Mouse (Mus musculus) frontal cortex, adult 2 months (tissue): ENCODE data around the gene Eea1. TPM values are rescaled to one million over a fixed set of nuclear protein-coding genes. Genes with fewer than 3 reads are reported as not detected.
"Not testable (repeated sequence)": the region's sequence is repeated elsewhere in the genome, so short reads cannot be mapped to it uniquely, and the experiment has no call there.

Experiments
- DNase-seq, 2 experiments: peaks; one replicate each; pipeline ENCODE4 v3.0.0; 2022; ENCODE audit warnings: low spot score in 1 of 2; ENCODE audit errors: extremely low spot score in 1 of 2
- polyA plus RNA-seq: library from polyadenylated mRNA; depleted of rRNA; stranded (reverse); fragments of >200 nt; gene quantifications from 2 replicates; pipeline ENCODE4 v1.2.3, GENCODE M21; 2012; rRNA removed

The Eea1 gene
- polyA plus RNA-seq, 1 experiment: 14.9 TPM

GRCm38 (mm10) chr10:96047960-96048536, 107.6 kb downstream of the Eea1 start:
- no peak for DNase-seq

DNA sequence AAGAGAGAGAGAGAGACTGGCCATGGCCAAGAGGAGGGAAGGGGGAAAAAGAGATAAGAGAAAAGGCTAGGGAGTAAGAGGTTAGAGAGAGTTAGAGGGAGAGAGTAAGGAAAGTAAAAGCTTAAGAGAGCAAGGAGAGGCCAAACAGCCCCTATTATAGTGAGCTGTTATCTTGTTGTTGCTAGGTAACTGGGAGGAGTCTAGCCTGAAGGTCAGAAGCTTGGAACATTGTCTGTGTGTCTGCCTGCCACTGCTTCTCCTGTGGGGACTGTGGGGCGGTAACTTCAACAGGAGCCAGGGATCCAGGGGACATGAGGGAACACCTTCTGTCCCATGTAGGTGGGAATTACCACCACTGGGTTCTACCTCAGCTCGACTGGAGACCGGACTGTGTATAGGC, 108.1 kb downstream of the Eea1 start:
- DNase-seq: no peak

DNA sequence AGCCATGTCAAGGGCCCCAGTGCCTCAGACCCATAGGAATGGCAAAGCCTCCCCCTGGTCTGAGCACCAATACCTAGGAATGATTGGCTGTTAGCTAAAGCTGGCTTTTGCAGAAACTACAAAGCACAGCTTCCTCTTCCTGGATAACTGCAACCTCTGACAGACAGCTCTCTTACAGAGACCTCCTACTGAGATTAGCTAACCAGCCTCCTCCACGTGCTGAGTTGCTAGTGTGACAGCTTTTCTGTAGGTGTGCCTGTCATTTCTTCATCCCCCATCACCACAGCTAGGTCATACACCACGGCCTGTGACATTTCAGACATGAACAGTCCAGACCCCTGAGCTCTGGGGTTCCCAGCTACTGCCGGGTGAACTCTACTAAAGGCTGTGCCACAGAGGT, 126.9 kb downstream of the Eea1 start:
- peak; percentile 19 for DNase-seq

DNA sequence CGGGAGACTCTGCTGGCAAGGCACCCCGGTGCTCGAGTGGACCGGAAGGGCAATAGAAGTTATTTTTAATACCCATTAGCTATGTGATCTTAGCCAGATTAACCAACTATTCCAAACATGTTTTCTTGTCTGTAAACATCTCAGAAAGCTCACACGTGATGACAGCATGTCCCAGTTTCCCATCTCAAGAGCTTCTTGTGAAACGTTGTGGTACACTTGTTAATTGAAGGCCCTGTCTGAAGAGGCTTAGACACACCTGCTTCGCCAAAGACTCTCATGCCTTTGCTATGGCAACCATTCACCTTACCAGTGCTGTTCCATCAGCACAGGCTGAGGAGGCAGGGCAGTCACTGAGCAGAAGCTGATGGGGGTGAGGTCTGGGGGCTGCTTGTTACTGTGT, 133.9 kb downstream of the Eea1 start:
- no peak for DNase-seq

GRCm38 (mm10) chr10:96075403-96075802, 135.0 kb downstream of the Eea1 start:
- DNase-seq: no peak

DNA sequence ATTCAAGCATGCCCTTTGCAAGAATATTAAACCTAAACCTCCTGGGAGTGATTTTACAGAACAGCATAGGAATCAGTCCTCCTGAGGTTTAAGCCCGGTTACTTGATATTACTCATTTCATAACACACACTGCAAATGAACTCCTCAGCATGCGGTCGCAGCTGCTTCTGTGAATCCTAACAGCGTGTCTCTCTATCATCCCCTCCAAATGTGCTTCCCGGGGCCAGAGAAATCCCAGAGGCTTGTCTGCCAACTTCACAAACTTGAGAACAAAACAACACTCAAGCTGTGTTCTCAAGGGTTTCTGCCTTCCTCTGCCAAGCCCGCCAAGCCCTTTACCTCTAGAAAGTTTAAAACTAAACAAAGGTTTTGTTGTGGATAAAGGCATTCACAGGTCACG, 135.4 kb downstream of the Eea1 start:
- DNase-seq: peak in 1 of 2 experiments; percentile 35

DNA sequence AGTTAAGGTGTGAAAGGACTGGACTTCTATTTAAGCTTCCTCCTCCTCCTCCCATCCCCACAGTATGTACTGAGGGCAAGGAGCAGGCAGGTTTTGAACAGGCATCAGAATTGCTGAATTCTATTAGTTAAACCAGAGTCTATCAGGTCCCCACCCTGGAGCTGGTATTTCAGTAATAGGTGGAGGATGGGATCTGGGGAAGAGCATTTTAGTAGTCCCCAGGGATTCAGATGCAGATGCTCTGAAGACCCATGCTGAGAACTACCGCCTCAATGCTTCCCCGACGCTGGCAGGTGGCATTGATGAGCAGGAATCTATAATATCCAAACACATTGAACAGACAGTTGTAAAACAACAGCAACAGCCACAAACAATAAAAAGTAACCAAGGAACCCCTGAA, 136.0 kb downstream of the Eea1 start:
- DNase-seq: no peak

DNA sequence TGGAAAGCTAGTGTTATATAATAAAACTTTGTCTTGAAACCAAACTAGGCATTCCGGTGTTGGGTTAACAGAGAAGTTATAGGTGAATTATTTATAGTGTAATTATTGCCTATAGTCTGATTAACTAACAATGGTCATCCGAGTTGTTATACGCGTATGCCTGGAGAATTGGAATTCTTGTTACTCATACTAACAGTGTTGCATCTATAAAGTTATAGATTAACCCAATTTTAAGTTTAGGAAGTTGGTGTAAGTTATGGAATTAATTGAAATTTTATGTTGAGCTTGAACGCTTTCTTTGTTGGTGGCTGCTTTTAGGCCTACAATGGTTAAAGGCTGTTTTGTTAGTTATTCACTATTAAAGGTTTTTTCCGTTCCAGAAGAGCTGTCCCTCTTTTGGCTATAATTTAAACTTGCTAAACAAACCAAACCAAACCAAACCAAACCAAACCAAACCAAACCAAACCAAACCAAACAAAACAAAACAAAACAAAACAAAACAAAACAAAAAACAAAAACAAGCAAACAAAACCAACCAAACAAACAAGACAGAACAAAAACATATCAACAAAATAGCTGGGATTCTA, 137.1 kb downstream of the Eea1 start:
- not testable (repeated sequence) for DNase-seq

DNA sequence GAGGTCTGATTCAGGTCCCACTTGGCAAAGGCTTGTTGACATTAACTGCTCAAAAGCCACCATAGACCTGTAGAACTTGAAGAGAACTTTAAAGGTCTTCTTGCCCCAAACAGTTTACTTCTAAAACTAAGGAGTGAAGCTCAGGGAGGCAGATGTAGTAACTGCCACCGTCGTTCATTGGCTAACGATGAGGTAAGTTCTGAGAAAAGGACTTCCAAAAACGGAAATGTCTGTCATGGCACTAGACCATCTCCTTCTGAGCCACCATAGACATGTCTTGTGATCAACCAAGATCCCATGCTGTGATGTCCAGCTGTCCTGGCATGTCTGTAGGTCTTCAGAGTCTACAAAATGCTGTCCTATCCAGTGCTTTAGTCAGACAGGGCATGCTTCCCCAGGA, 139.4 kb downstream of the Eea1 start:
- DNase-seq: no peak

DNA sequence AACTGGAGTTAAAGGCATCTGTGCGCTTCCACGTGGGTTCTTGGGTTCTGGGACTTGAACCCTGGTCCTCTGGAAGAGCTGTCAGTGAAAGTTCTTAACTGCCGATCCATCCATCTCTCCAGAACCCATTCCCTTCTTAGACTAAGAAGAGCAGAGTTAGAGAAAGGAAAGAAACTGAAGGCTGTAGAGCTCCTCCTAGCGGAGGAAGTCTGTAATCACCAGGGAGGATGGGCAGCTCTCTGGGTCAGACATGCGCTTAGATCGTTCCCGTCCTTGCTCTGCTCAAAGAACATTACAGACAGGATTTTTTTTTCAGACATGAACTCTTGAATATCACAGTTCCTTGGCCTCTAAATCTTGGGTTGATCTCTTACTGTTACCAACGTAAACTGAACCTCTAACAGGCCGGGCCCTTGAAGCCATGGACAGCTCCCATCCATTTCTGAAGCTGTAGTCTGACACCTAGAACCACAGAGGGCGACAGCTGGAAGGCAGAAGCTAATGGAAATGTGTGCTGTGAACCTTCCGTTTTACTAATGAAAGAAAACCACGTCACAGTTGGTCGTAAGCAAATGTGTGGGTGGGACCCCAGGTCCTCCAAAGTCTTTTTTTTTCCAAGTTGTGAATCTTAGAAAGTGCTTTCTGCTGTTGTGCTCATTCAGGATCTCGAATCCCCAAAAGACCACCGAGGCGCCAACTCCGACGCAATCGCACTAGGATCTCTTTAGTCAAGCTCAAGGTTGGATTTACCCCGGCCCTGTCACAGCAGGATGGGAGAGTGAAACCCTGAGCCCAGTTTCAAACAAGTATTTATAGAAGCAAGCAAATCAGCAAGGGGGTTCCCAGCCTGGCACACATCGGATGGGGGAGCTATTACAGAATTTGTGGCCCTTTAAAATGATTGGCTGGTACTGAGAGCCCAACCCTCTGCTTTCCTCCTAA, 140.3 kb downstream of the Eea1 start:
- DNase-seq: peak in 1 of 2 experiments; percentile 31

- DNase-seq: no peak
These were observed 141.8 kb downstream of the Eea1 start for GRCm38 (mm10) chr10:96082203-96082602.

DNA sequence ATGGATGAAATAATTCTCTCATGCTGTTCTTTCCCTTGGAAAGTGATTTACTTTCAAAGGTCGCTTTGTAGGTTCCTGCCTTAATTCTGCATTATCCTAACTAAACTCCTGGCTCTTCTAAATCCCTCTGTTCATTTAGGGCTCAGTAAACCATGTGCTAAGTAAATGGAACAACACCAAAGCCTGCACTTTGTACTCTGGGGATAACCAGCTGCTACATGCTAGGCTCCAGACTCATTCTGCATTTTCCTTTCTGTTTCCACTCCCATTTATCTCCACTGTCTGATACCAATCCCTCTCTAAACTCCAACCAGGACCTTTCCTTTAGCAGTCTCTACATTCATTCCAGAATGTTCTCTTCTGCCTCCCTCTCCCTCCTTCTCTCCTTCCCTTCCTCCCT, 149.3 kb downstream of the Eea1 start:
- no peak for DNase-seq

DNA sequence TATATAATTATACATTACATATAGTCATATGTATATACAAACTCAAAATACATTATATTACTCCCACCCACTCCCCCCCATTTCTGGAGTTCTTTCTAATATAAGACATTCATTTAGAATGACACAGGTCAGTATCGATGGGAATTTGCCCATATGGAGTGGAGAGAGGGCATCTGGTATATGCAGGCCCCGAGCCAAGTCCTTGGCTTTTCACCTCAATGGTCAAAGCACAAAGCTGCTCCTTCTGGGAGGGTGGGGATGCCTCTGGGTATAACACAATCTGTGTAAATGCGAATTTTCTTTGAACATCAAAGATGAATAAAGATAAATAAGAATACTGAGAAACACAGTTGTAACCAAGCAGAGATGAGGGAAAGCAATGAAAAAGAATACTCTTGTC, 149.9 kb downstream of the Eea1 start:
- no peak for DNase-seq

- no peak for DNase-seq
These were observed 153.6 kb downstream of the Eea1 start for GRCm38 (mm10) chr10:96093890-96094531.

GRCm38 (mm10) chr10:96094559-96094958, 154.1 kb downstream of the Eea1 start:
- no peak for DNase-seq

Other genes starting within 250 kb of the Eea1 start
- gene Gm33543, start 97.7 kb upstream of the Eea1 start, polyA plus RNA-seq: not detected in 2 replicates
- not detected in 2 replicates for gene Gm5426, start 196.0 kb downstream of the Eea1 start, polyA plus RNA-seq